Mouse (Mus musculus) ES-E14 (cell line): ENCODE measurements around the gene Gm37596.

Experiments used
- CHD2 ChIP-seq: IDR thresholded peaks from 2 replicates; pipeline ENCODE4 v1.6.1; 2014; ENCODE audit warnings: mild to moderate bottlenecking, low read depth, low read length, inconsistent platforms
- HCFC1 ChIP-seq: IDR thresholded peaks from 2 replicates; pipeline ENCODE4 v1.6.1; 2012; ENCODE audit warnings: low read length, inconsistent platforms, borderline replicate concordance; ENCODE audit not compliant: insufficient read depth

DNA sequence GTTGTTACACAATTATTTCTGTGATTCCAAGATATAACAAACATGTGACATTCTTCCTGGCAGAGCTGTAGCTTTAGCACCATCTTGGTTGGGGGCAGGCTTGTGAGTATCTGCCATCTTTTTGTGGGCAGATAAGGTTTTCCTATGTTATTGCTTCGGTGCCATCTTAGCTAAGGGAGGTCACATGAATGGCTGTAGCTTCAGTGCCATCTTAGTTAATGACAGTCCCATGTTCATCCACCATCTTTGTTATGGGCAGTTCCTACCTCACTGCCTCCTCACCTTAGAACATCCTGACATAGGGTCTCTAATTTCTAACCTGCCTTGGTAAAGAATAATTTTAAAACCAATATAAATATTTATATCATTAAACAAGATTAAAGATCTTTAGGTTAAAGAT, 38.6 kb downstream of the Gm37596 start:
- TF ChIP-seq HCFC1 (peak; percentile 42; the same call in 1 of the 2 replicates), CHD2 (no peak)
